Mouse (Mus musculus): ENCODE data around the gene Slx1b. TPM values are rescaled to one million over a fixed set of nuclear protein-coding genes. Genes with fewer than 3 reads are reported as not detected.

Slx1b gene
- polyA plus RNA-seq, 1 experiment: 42.9 TPM

DNA sequence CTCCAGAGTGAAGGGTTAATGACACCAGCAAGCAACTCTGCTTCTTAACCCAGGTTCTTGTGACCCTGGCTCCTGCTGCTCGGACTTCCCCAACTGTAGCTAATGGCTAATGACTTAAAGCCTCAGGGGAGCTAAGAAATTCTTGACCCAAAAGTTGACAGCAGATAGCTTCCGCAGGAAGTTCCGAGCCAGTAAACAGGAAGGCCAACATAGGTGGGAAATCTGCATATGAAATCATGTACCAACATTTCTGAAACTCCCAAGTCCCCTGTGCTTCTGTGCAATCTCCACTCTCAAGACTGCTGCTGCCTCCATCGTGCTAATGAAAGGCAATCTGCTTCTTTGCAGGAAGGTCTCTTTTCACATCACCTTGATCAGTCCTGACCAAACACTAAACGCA lies 49.9 kb downstream of the Slx1b start:
- DNase-seq (ENCODE audit: low read depth): no peak
- no peak for TF ChIP-seq CTCF (IDR thresholded peaks at IDR 0.05; ENCODE audit: borderline replicate concordance, extremely low read depth, insufficient read depth, insufficient read length)
- TF ChIP-seq POLR2A (IDR thresholded peaks at IDR 0.05; ENCODE audit: borderline replicate concordance, extremely low read depth, insufficient read depth, insufficient read length, poor library complexity, severe bottlenecking): no peak

DNA sequence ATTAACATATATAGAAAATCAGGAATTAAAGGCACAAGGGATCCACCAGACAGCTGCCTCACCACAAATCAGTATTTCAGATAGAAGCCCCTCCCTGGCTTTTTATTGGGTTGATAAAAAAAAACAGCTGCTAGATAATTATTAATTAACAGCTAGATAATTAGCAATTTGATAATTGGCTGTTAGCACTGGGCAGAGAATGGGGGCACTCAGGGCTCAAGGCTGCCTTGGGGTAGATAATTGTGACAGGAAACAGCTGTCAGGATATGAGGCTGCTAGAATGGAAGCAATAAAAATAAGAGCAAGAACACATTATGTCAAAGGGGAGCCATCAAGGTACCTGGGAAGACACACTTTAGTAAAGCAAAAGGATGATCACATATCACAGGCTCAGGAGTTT lies 50.7 kb downstream of the Slx1b start:
- peak; percentile 2 for DNase-seq (ENCODE audit: low read depth)
- no peak for TF ChIP-seq POLR2A (IDR thresholded peaks at IDR 0.05; ENCODE audit: borderline replicate concordance, extremely low read depth, insufficient read depth, insufficient read length, poor library complexity, severe bottlenecking)
- TF ChIP-seq CTCF (IDR thresholded peaks at IDR 0.05; ENCODE audit: borderline replicate concordance, extremely low read depth, insufficient read depth, insufficient read length): no peak

DNA sequence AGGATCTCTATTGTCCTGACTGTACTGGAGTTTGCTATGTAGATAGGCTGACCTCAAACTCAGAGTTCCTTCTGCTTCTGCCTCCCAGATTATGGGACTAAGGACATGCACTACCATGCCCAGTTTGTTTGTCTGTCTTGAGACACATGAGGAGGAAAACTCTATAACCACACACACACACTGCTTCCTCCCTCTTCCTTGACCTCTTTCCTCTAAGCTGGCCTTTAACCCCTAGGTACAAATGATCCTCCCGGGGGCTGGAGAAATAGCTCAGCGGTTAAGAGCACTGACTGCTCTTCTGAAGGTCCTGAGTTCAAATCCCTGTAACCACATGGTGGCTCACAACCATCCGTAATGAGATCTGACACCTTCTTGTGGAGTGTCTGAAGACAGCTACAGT lies 51.2 kb downstream of the Slx1b start:
- no peak for DNase-seq (ENCODE audit: low read depth)
- TF ChIP-seq CTCF (IDR thresholded peaks at IDR 0.05; ENCODE audit: borderline replicate concordance, extremely low read depth, insufficient read depth, insufficient read length) (no peak), POLR2A (IDR thresholded peaks at IDR 0.05; ENCODE audit: borderline replicate concordance, extremely low read depth, insufficient read depth, insufficient read length, poor library complexity, severe bottlenecking) (no peak)

DNA sequence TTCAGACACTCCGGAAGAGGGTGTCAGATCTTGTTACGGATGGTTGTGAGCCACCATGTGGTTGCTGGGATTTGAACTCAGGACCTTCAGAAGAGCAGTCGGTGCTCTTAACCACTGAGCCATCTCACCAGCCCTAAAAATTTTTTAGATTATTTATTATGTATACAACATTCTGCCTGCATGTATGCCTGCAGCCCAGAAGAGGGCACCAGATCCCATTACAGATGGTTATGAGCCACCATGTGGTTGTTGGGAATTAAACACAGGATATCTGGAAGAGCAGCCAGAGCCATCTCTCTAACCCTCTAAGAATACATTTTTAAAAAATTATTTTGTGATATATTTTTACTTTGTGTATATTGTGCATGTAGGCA lies 52.4 kb downstream of the Slx1b start:
- DNase-seq (ENCODE audit: low read depth): peak; percentile 55
- TF ChIP-seq CTCF (IDR thresholded peaks at IDR 0.05; ENCODE audit: borderline replicate concordance, extremely low read depth, insufficient read depth, insufficient read length): peak; percentile 39; the same call in 1 of the 2 replicates

DNA sequence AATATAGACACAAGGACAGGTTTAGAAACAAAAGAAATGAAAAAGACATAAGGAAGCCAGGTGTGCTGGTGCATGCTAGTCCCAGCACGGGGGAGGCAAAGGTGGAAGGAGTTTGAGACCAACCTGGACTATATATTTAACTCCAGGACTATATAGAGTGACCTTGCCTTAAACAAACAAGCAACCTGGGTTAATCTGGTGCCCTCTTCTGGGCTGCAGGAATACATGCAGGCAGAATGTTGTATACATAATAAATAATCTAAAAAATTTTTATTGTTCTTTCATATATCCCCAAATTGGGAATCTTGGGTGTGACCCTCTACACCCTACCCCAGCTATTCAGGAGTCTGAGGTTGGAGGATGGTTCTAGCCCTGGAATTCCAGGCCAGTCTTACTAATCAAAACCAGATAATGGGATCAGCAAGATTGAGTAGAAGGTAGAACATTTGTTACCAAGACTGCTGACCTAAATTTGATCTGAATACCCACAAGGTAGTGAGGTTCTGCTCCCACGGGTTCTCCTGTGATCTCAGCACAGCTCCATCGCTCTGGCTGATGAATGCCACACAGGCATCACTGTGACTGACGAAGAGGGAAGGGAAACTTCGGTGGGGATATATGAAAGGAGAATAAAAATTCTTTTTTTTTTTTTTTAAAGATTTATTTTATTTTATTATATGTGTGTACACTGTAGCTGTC lies 52.9 kb downstream of the Slx1b start:
- no peak for DNase-seq (ENCODE audit: low read depth)
- no peak for TF ChIP-seq POLR2A (IDR thresholded peaks at IDR 0.05; ENCODE audit: borderline replicate concordance, extremely low read depth, insufficient read depth, insufficient read length, poor library complexity, severe bottlenecking)
- no peak for TF ChIP-seq CTCF (IDR thresholded peaks at IDR 0.05; ENCODE audit: borderline replicate concordance, extremely low read depth, insufficient read depth, insufficient read length)

Other genes starting within 250 kb of the Slx1b start
- 1.3 and 1.6 TPM in 2 replicates for gene Atp2a1, start 232.7 kb downstream of the Slx1b start, polyA plus RNA-seq (2012; rRNA removed)
- 83.6 and 86.4 TPM in 2 replicates for gene Sh2b1, start 220.4 kb downstream of the Slx1b start, polyA plus RNA-seq (2012; rRNA removed)
- gene Tufm, start 208.4 kb downstream of the Slx1b start, polyA plus RNA-seq (2012; rRNA removed): 107 and 118 TPM in 2 replicates
- 178 and 208 TPM in 2 replicates for gene Atxn2l, start 192.3 kb downstream of the Slx1b start, polyA plus RNA-seq (2012; rRNA removed)
- 108 and 149 TPM in 2 replicates for gene Eif3c, start 129.4 kb downstream of the Slx1b start, polyA plus RNA-seq (2012; rRNA removed)
- gene Apobr, start 110.8 kb downstream of the Slx1b start, polyA plus RNA-seq (2012; rRNA removed): 0.38 and 0.81 TPM in 2 replicates
- gene Cln3, start 110.0 kb downstream of the Slx1b start, polyA plus RNA-seq (2012; rRNA removed): 45.5 and 64.3 TPM in 2 replicates
- not detected in 2 replicates for gene Il27, start 100.8 kb downstream of the Slx1b start, polyA plus RNA-seq (2012; rRNA removed)
- gene Nupr1, start 64.9 kb downstream of the Slx1b start, polyA plus RNA-seq (2012; rRNA removed): 2.7 and 3.9 TPM in 2 replicates
- gene Sgf29, start 46.5 kb downstream of the Slx1b start, polyA plus RNA-seq (2012; rRNA removed): 61.5 and 70.4 TPM in 2 replicates
- gene Sult1a1, start 19.4 kb downstream of the Slx1b start, polyA plus RNA-seq (2012; rRNA removed): 1.5 and 1.6 TPM in 2 replicates
- 39.8 and 55.6 TPM in 2 replicates for gene Bola2, start 383 bp downstream of the Slx1b start, polyA plus RNA-seq (2012; rRNA removed)
- 93.3 and 122 TPM in 2 replicates for gene Coro1a, start 12.0 kb upstream of the Slx1b start, polyA plus RNA-seq (2012; rRNA removed)
- 224 and 233 TPM in 2 replicates for gene Mapk3, start 63.8 kb upstream of the Slx1b start, polyA plus RNA-seq (2012; rRNA removed)
- 9.2 and 14.6 TPM in 2 replicates for gene Gdpd3, start 70.5 kb upstream of the Slx1b start, polyA plus RNA-seq (2012; rRNA removed)
- gene Ypel3, start 81.2 kb upstream of the Slx1b start, polyA plus RNA-seq (2012; rRNA removed): 181 and 258 TPM in 2 replicates
- gene Tbx6, start 85.7 kb upstream of the Slx1b start, polyA plus RNA-seq (2012; rRNA removed): 1.6 and 2.3 TPM in 2 replicates
- gene Ppp4c, start 96.7 kb upstream of the Slx1b start, polyA plus RNA-seq (2012; rRNA removed): 219 and 232 TPM in 2 replicates
- gene Fam57b, start 101.9 kb upstream of the Slx1b start, polyA plus RNA-seq (2012; rRNA removed): 199 and 224 TPM in 2 replicates
- not detected in 2 replicates for gene 4930451I11Rik, start 135.9 kb upstream of the Slx1b start, polyA plus RNA-seq (2012; rRNA removed)
- 11.8 and 13.2 TPM in 2 replicates for gene Doc2a, start 151.6 kb upstream of the Slx1b start, polyA plus RNA-seq (2012; rRNA removed)
- 48.6 and 65.1 TPM in 2 replicates for gene Hirip3, start 166.2 kb upstream of the Slx1b start, polyA plus RNA-seq (2012; rRNA removed)
- 86.9 and 99.3 TPM in 2 replicates for gene Ino80e, start 166.6 kb upstream of the Slx1b start, polyA plus RNA-seq (2012; rRNA removed)
- 101 and 131 TPM in 2 replicates for gene Taok2, start 188.9 kb upstream of the Slx1b start, polyA plus RNA-seq (2012; rRNA removed)
- 28.3 and 36.8 TPM in 2 replicates for gene Tmem219, start 227.1 kb upstream of the Slx1b start, polyA plus RNA-seq (2012; rRNA removed)
- 91.1 and 108 TPM in 2 replicates for gene Kctd13, start 233.1 kb upstream of the Slx1b start, polyA plus RNA-seq (2012; rRNA removed)